Mouse (Mus musculus) granulocyte monocyte progenitor cell, adult 5-6 weeks (primary cell): ENCODE results near the gene Iqgap1. TPM values are rescaled to one million over a fixed set of nuclear protein-coding genes. Genes with fewer than 3 reads are reported as not detected.
A peak's percentile ranks its signal among the peaks of the same experiment; 100 is the strongest.

Experiments
- ATAC-seq: replicated peaks from 2 replicates; pipeline ENCODE4 v1.8.0; 2016; ENCODE audit warnings: mild to moderate bottlenecking, moderate TSS enrichment, inconsistent platforms; ENCODE audit not compliant: poor library complexity, severe bottlenecking
- total RNA-seq, 2 experiments: library from RNA; stranded (forward) in 1 of 2; stranded (reverse) in 1 of 2; fragments of 200-712, 200-1000 nt in 1 of 2; fragments of >200 nt in 1 of 2; fragmentation: Nextera tagmentation in 1 of 2; gene quantifications; 2 replicates each; pipeline ENCODE4 v1.2.3; 2014 to 2017

The Iqgap1 gene
- total RNA-seq, 2 experiments from 2014 or later: 92.9 to 95.4 TPM

DNA sequence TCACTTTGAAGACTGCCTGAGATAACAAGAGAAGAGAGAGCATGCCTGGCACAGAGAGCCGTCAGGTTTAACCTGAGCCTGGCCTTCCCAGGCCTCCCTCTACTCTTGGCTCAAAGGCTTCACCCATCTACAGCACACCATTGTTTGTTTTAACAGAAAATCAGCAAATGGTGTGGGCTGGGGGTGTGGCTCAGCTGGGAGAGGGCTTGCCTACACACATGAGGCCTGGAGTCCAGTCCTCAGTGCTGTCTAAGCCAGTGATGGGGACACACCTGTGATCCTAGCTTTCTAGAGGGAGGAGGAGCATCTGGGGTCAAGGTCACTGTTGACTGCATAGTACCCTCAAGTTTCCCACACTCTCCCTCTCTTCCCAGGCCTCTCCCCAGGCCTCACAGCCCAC is 143.1 kb downstream of the Iqgap1 start:
- ATAC-seq: no peak

DNA sequence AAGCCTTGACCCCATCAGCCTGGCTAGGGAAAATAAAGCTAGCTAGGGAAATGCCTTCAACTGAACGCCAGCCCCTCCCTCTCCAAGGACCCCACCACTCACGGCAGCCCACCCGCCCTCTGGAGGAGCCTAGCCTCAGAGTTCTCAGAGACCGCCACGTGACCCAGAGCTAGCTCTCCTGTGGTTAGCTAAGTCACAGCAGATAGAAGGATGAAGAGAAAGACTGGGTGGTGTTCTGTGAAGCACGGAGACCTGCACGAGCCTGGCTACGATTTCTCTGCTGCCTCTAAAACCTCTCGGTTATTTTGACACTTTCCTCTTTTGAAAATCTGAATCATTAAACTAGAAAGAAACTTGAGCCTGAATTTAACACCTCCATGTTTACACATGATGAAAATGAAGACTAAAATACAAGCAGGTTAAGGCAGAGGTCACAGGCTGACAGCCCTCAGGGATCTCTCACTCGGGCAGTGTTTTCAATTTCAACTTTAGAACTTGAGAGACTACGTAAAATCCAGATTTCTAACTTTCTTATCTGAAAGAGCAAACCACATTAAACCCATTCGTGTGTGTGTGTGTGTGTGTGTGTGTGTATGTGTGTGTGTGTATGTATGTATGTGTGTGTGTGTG is 145.4 kb downstream of the Iqgap1 start:
- peak; percentile 69 for ATAC-seq

DNA sequence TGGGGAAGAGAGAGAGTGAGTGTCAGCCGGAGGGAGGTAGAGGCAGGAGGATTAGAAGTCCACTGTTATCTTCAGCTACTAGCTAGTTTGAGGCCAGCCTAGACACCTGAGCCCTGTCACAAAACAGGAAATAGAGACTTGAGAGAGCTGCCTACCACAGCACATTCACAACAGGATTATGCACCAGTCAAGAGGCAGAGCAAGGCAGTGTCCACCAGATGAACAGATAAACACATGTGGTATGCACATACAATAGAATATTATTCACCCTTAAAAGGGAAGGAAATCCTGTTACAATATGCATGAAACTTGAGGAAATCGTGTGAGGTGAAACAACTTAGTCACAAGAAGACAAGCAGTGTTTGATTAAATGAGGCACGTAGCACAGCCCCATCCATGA is 153.5 kb downstream of the Iqgap1 start:
- ATAC-seq: 0 out of 2 replicates have a peak, but pooled peaks have one; percentile 17

- ATAC-seq: no peak
These were observed 154.9 kb downstream of the Iqgap1 start for GRCm38 (mm10) chr7:80670889-80671288.

DNA sequence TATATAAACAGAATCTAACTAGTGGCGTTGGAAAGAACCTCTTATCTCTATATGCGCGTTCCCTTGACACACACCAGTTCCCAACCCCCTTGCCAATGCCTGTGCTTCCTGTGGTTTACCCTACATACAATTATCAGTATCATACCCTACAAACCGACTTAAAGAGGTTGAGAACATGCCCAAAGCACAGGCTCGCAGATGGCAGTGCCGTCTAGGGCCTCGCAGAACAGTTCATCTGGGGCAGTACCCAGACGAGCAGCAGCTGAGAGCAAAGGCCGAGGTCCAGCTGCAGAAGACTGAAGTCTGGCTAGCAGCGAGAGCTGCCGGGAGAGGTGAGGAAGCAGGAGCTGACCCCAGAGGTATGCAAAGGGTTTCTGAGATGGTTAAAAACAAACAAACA is 158.6 kb downstream of the Iqgap1 start:
- peak; percentile 37; the same call in 1 of the 2 replicates for ATAC-seq

DNA sequence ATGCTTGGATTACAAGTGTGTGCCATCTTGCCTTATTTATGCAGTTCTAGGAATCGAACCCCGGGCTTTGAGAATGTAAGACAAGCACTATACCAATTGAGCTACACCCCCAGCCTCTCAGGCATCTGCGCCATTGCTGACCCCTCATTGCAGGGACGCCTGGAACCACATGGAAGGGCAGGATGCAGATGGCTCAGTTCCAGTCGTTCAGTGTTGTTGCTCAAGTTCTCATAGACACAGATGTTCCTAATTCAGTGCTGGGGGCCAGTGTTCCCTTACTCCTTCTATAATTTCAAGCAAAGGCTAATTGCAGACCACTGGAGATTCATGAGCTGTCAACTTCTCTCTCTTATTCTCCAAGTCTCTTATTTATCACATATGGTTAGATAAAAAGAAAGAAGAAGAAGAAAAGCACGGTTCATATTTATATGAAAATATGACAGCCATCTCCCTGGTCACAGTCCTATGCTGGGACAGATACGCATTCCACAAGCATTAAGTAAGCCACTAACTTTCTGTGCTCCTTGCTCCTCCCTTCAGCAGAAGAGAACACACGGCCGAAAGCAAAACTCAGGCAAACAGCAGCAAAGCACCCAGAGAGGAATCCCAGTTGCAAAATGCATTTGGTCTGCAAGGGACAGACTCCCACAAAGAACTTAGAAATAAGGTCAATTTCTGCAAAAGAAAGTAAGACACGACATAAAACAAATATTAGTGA is 159.4 kb downstream of the Iqgap1 start:
- ATAC-seq: peak; percentile 67

Other genes starting within 250 kb of the Iqgap1 start
- gene Crtc3, start 137.1 kb downstream of the Iqgap1 start, total RNA-seq (2014; fragmentation: Nextera tagmentation): 21.7 and 33.0 TPM in 2 replicates
- gene Crtc3, start 137.1 kb downstream of the Iqgap1 start, total RNA-seq (2017): 6.2 and 6.8 TPM in 2 replicates
- gene Zscan2, start 34.9 kb upstream of the Iqgap1 start, total RNA-seq (2014; fragmentation: Nextera tagmentation): 5.5 and 6.4 TPM in 2 replicates
- gene Zscan2, start 34.9 kb upstream of the Iqgap1 start, total RNA-seq (2017): 5.6 and 6.9 TPM in 2 replicates
- 23.6 and 33.8 TPM in 2 replicates for gene Wdr73, start 75.3 kb upstream of the Iqgap1 start, total RNA-seq (2014; fragmentation: Nextera tagmentation)
- gene Wdr73, start 75.3 kb upstream of the Iqgap1 start, total RNA-seq (2017): 27.2 and 31.5 TPM in 2 replicates
- 5.0 TPM in 1 of 2 replicates, not detected in the other for gene Nmb, start 79.1 kb upstream of the Iqgap1 start, total RNA-seq (2014; fragmentation: Nextera tagmentation)
- 1.4 TPM in 1 of 2 replicates, not detected in the other for gene Nmb, start 79.1 kb upstream of the Iqgap1 start, total RNA-seq (2017)
- 144 and 167 TPM in 2 replicates for gene Sec11a, start 121.8 kb upstream of the Iqgap1 start, total RNA-seq (2014; fragmentation: Nextera tagmentation)
- gene Sec11a, start 121.8 kb upstream of the Iqgap1 start, total RNA-seq (2017): 393 and 465 TPM in 2 replicates
- 26.4 and 37.5 TPM in 2 replicates for gene Zfp592, start 167.7 kb upstream of the Iqgap1 start, total RNA-seq (2014; fragmentation: Nextera tagmentation)
- gene Zfp592, start 167.7 kb upstream of the Iqgap1 start, total RNA-seq (2017): 21.8 and 24.4 TPM in 2 replicates
- gene Alpk3, start 231.6 kb upstream of the Iqgap1 start, total RNA-seq (2014; fragmentation: Nextera tagmentation): 0.19 and 2.2 TPM in 2 replicates
- gene Alpk3, start 231.6 kb upstream of the Iqgap1 start, total RNA-seq (2017): 0.62 and 0.73 TPM in 2 replicates